Mouse (Mus musculus) kidney, embryonic 16.5 days (tissue): ENCODE data around the gene Rad23b. TPM values are rescaled to one million over a fixed set of nuclear protein-coding genes. Genes with fewer than 3 reads are reported as not detected.

Experiments
- ATAC-seq: fragments of 200-750 bp; cut with Nextera tagmentation; 2 replicates; pipeline ENCODE4 v1.8.0; 2017; ENCODE audit warnings: moderate TSS enrichment; ENCODE audit not compliant: low FRiP score, low TSS enrichment
- H3K27ac ChIP-seq: fragments of 300-500 bp; sonication (generic); 2 replicates; pipeline ENCODE4 v1.5.1; 2014; ENCODE audit warnings: low read length
- H3K27me3 ChIP-seq: fragments of 300-500 bp; sonication (generic); 2 replicates; pipeline ENCODE4 v1.6.1; 2014; ENCODE audit warnings: low read length, control low read depth, mixed read lengths; ENCODE audit not compliant: insufficient read depth
- H3K36me3 ChIP-seq: fragments of 300-500 bp; sonication (generic); 2 replicates; pipeline ENCODE4 v1.6.1; 2014; ENCODE audit warnings: low read length, control low read depth, mixed read lengths; ENCODE audit not compliant: insufficient read depth
- H3K4me1 ChIP-seq: fragments of 300-500 bp; sonication (generic); 2 replicates; pipeline ENCODE4 v1.6.1; 2014; ENCODE audit warnings: low read length, control low read depth, mixed read lengths; ENCODE audit not compliant: insufficient read depth
- H3K4me2 ChIP-seq: fragments of 300-500 bp; sonication (generic); replicated peaks from 2 replicates; pipeline ENCODE4 v1.6.1; 2014; ENCODE audit warnings: low read depth, low read length
- H3K4me3 ChIP-seq: fragments of 300-500 bp; sonication (generic); 2 replicates; pipeline ENCODE4 v1.5.1; 2014; ENCODE audit warnings: mild to moderate bottlenecking, low read length
- H3K9ac ChIP-seq: fragments of 300-500 bp; sonication (generic); replicated peaks from 2 replicates; pipeline ENCODE4 v1.6.1; 2014; ENCODE audit warnings: low read length
- H3K9me3 ChIP-seq: fragments of 300-500 bp; sonication (generic); 2 replicates; pipeline ENCODE4 v1.6.1; 2016; ENCODE audit warnings: low read length, control low read depth
- whole genome bisulfite sequencing: fragments of 180-500 bp; shearing (Covaris S2); extraction: QIAGEN DNeasy Blood & Tissue Kit; methylation state at CpG from one replicate; pipeline ENCODE4 v1.1.7; 2014; 5-methylcytosine and 5-hydroxymethylcytosine counted together
- polyA plus RNA-seq: library from polyadenylated mRNA; unstranded; fragments of >200 nt; fragmentation: Nextera tagmentation; extraction: Ambion mirVana; gene quantifications from 2 replicates; pipeline ENCODE4 v1.2.1, GENCODE M21; 2015

Rad23b gene
- polyA plus RNA-seq, 1 experiment from 2014 or later: 75.0 TPM

GRCm38 (mm10) chr4:55351037-55351436 lies 1.2 kb downstream of the Rad23b start:
- no peaks in the 10 kb centered on the region for H3K36me3 ChIP-seq
- H3K27ac ChIP-seq: peak overlapping the region; percentile 91; the same call in 1 of the 2 replicates
- peak overlapping the region; percentile 79 for H3K4me2 ChIP-seq
- peak overlapping the region; percentile 97 for H3K4me3 ChIP-seq
- H3K9me3 ChIP-seq: no peaks in the 10 kb centered on the region
- H3K9ac ChIP-seq: peak overlapping the region; percentile 96
- no peaks in the 10 kb centered on the region for H3K27me3 ChIP-seq
- ATAC-seq: no peak
- WGBS: 13% methylated on average over 12 of the region's 12 CpGs
- H3K4me1 ChIP-seq: peaks cover 20% of the 10 kb centered on the region

- Histone ChIP-seq H3K36me3 (no peaks in the 10 kb centered on the region), H3K9ac (no peak overlapping the region), H3K27me3 (no peaks in the 10 kb centered on the region), H3K27ac (no peak overlapping the region), H3K9me3 (no peaks in the 10 kb centered on the region), H3K4me2 (peak overlapping the region; percentile 23; the same call in 1 of the 2 replicates), H3K4me1 (peaks cover 20% of the 10 kb centered on the region), H3K4me3 (no peak overlapping the region)
- ATAC-seq: no peak
Measured at GRCm38 (mm10) chr4:55351860-55352259, 2.0 kb downstream of the Rad23b start.

- ATAC-seq: no peak
- Histone ChIP-seq H3K27ac (no peak overlapping the region), H3K36me3 (no peaks in the 10 kb centered on the region), H3K4me1 (peaks cover 13% of the 10 kb centered on the region), H3K9me3 (no peaks in the 10 kb centered on the region), H3K4me3 (no peak overlapping the region), H3K9ac (no peak overlapping the region), H3K27me3 (no peaks in the 10 kb centered on the region), H3K4me2 (no peak overlapping the region)
- WGBS: 93% methylated on average over 1 of the region's 1 CpGs
Measured at GRCm38 (mm10) chr4:55354038-55354437, 4.2 kb downstream of the Rad23b start.

- 0 out of 2 replicates have a peak, but pooled peaks cover 3% of the 10 kb centered on the region for H3K36me3 ChIP-seq
- H3K9ac ChIP-seq: no peak overlapping the region
- peaks cover 12% of the 10 kb centered on the region for H3K4me1 ChIP-seq
- no peak overlapping the region for H3K27ac ChIP-seq
- no peaks in the 10 kb centered on the region for H3K27me3 ChIP-seq
- no peak overlapping the region for H3K4me3 ChIP-seq
- no peak overlapping the region for H3K4me2 ChIP-seq
- H3K9me3 ChIP-seq: no peaks in the 10 kb centered on the region
- 94% methylated on average over 1 of the region's 1 CpGs for WGBS
- ATAC-seq: no peak
Measured at GRCm38 (mm10) chr4:55355845-55356244, 6.0 kb downstream of the Rad23b start.

GRCm38 (mm10) chr4:55356726-55357125 lies 6.9 kb downstream of the Rad23b start:
- Histone ChIP-seq H3K9ac (no peak overlapping the region), H3K4me1 (peaks cover 11% of the 10 kb centered on the region), H3K9me3 (no peaks in the 10 kb centered on the region), H3K4me3 (no peak overlapping the region), H3K4me2 (no peak overlapping the region), H3K27ac (no peak overlapping the region), H3K36me3 (0 out of 2 replicates have a peak, but pooled peaks cover 3% of the 10 kb centered on the region), H3K27me3 (no peaks in the 10 kb centered on the region)
- 91% methylated on average over 3 of the region's 3 CpGs for whole genome bisulfite sequencing
- no peak for ATAC-seq

- WGBS: 95% methylated on average over 4 of the region's 4 CpGs
- Histone ChIP-seq H3K9me3 (no peaks in the 10 kb centered on the region), H3K9ac (no peak overlapping the region), H3K4me1 (no peaks in the 10 kb centered on the region), H3K36me3 (peaks cover 8% of the 10 kb centered on the region), H3K4me2 (no peak overlapping the region), H3K4me3 (no peak overlapping the region), H3K27me3 (no peaks in the 10 kb centered on the region), H3K27ac (no peak overlapping the region)
- ATAC-seq: no peak
Measured at GRCm38 (mm10) chr4:55363866-55364265, 14.0 kb downstream of the Rad23b start.

GRCm38 (mm10) chr4:55364374-55364773 lies 14.5 kb downstream of the Rad23b start:
- Histone ChIP-seq H3K27me3 (no peaks in the 10 kb centered on the region), H3K9me3 (no peaks in the 10 kb centered on the region), H3K4me1 (no peaks in the 10 kb centered on the region), H3K36me3 (peaks cover 8% of the 10 kb centered on the region), H3K9ac (no peak overlapping the region), H3K27ac (no peak overlapping the region), H3K4me2 (no peak overlapping the region), H3K4me3 (no peak overlapping the region)
- WGBS: 94% methylated on average over 4 of the region's 4 CpGs
- ATAC-seq: no peak

GRCm38 (mm10) chr4:55366014-55366413 lies 16.2 kb downstream of the Rad23b start:
- ATAC-seq: no peak
- Histone ChIP-seq H3K9ac (no peak overlapping the region), H3K9me3 (no peaks in the 10 kb centered on the region), H3K4me2 (no peak overlapping the region), H3K4me1 (no peaks in the 10 kb centered on the region), H3K36me3 (peaks cover 13% of the 10 kb centered on the region), H3K27me3 (no peaks in the 10 kb centered on the region), H3K27ac (no peak overlapping the region), H3K4me3 (no peak overlapping the region)
- 73% methylated on average over 1 of the region's 1 CpGs for WGBS

GRCm38 (mm10) chr4:55370127-55370526 lies 20.3 kb downstream of the Rad23b start:
- no peaks in the 10 kb centered on the region for H3K4me1 ChIP-seq
- H3K36me3 ChIP-seq: peaks cover 27% of the 10 kb centered on the region
- no peak overlapping the region for H3K4me3 ChIP-seq
- H3K4me2 ChIP-seq: no peak overlapping the region
- H3K27ac ChIP-seq: no peak overlapping the region
- no peak for ATAC-seq
- H3K27me3 ChIP-seq: no peaks in the 10 kb centered on the region
- H3K9me3 ChIP-seq: no peaks in the 10 kb centered on the region
- WGBS: 85% methylated on average over 3 of the region's 3 CpGs
- H3K9ac ChIP-seq: no peak overlapping the region

- peaks cover 28% of the 10 kb centered on the region for H3K36me3 ChIP-seq
- 86% methylated on average over 7 of the region's 7 CpGs for WGBS
- H3K27ac ChIP-seq: no peak overlapping the region
- ATAC-seq: no peak
- H3K4me3 ChIP-seq: no peak overlapping the region
- no peaks in the 10 kb centered on the region for H3K9me3 ChIP-seq
- no peaks in the 10 kb centered on the region for H3K27me3 ChIP-seq
- H3K4me1 ChIP-seq: no peaks in the 10 kb centered on the region
- no peak overlapping the region for H3K4me2 ChIP-seq
- H3K9ac ChIP-seq: no peak overlapping the region
Measured at GRCm38 (mm10) chr4:55371355-55371754, 21.5 kb downstream of the Rad23b start.
